Mouse (Mus musculus) thymus, adult 2 months (tissue): ENCODE measurements at regions not wholly inside any gene's neighbourhood (a gene's known extent, or its start where the extent isn't known, plus 50 kb on each side); places are given as distances from the start of the nearest gene placed in this dataset.

Experiments used
- DNase-seq: peaks from one replicate; pipeline ENCODE4 v3.0.0; 2021
- H3K27ac ChIP-seq: fragments of 200-500 bp; 2 replicates; pipeline ENCODE4 v1.5.1; 2012; ENCODE audit warnings: low read length, control low read depth; ENCODE audit not compliant: control insufficient read depth, insufficient read depth
- H3K27me3 ChIP-seq: fragments of 200-500 bp; 2 replicates; pipeline ENCODE4 v1.6.1; 2012; ENCODE audit warnings: mild to moderate bottlenecking, low read length, moderate library complexity, mixed read lengths; ENCODE audit not compliant: control insufficient read depth, insufficient read depth
- H3K36me3 ChIP-seq: fragments of 200-500 bp; 2 replicates; pipeline ENCODE4 v1.6.1; 2012; ENCODE audit warnings: mild to moderate bottlenecking, low read length, moderate library complexity; ENCODE audit not compliant: control insufficient read depth, insufficient read depth
- H3K4me1 ChIP-seq: fragments of 200-500 bp; replicated peaks from 2 replicates; pipeline ENCODE4 v1.6.1; 2012; ENCODE audit warnings: low read length; ENCODE audit not compliant: control insufficient read depth, insufficient read depth
- H3K4me3 ChIP-seq: fragments of 200-500 bp; 2 replicates; pipeline ENCODE4 v1.5.1; 2012; ENCODE audit warnings: mild to moderate bottlenecking, low read length, control low read depth, moderate library complexity; ENCODE audit not compliant: control insufficient read depth, insufficient read depth
- CTCF ChIP-seq: fragments of 200-500 bp; IDR thresholded peaks from 2 replicates; pipeline ENCODE4 v1.5.1; 2012; ENCODE audit warnings: mild to moderate bottlenecking, control low read depth, low read length, moderate library complexity, borderline replicate concordance; ENCODE audit not compliant: control insufficient read depth, poor library complexity, insufficient read depth; ENCODE audit errors: extremely low read depth
- POLR2A ChIP-seq: fragments of 200-500 bp; IDR thresholded peaks from 2 replicates; pipeline ENCODE4 v1.6.1; 2012; ENCODE audit warnings: mild to moderate bottlenecking, low read length, control low read depth, moderate library complexity; ENCODE audit not compliant: control insufficient read depth, poor library complexity, insufficient read depth; ENCODE audit errors: extremely low read depth
- WGBS: fragments of 180-500 bp; shearing (Covaris S2); methylation state at CpG from one replicate; pipeline ENCODE4 v1.1.7; 2018; 5-methylcytosine and 5-hydroxymethylcytosine counted together

DNA sequence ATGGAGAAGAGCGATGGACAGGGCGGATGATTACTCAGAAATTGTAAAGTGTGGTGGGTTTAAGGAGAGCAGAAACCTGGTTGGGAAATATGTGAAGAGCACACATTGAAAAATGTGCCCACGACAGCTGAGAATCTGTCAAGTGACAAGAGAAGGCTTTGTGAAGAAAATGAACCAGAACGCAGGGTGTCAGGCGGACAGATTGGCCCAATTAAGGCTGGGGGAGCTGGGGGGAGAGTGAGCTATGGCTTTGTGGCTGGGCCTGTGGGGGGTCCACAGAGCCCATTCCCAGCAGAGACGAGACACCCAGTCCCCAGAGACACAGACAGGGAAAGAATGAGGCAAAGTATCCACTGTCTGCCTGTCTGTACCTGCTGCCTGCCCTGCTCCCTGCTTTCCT is 153.3 kb downstream of the Shq1 start:
- H3K27me3 ChIP-seq: no peaks in the 10 kb centered on the region
- no peaks in the 10 kb centered on the region for H3K4me1 ChIP-seq
- no peak for DNase-seq
- TF ChIP-seq POLR2A (no peak), CTCF (no peak)
- WGBS: 96% methylated on average over 6 of the region's 6 CpGs
- no peaks in the 10 kb centered on the region for H3K36me3 ChIP-seq
- H3K27ac ChIP-seq: no peak overlapping the region
- H3K4me3 ChIP-seq: no peak overlapping the region

DNA sequence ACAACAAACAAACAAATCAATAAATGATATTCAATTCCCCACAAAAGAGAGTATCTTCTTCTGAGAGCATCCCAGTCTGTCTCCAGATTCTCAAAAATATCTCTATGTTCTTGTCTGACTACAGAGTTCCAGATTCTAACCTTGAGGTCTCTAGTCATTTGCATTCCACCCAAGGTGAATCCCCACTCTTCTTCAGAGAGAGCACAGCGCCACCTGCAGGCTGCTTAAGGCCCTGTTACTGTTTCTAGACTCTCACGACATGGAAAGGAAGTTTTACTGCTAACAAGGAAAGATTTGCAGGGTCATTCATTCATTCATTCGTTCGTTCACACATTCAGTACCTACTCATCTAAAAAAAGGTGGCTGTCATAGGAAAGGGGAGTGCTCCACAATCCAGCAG is 158.3 kb downstream of the Shq1 start:
- H3K4me3 ChIP-seq: no peak overlapping the region
- no peak overlapping the region for H3K27ac ChIP-seq
- DNase-seq: peak; percentile 44
- 65% methylated on average over 4 of the region's 4 CpGs for WGBS
- H3K27me3 ChIP-seq: no peaks in the 10 kb centered on the region
- no peaks in the 10 kb centered on the region for H3K4me1 ChIP-seq
- TF ChIP-seq CTCF: no peak
- no peak for TF ChIP-seq POLR2A
- H3K36me3 ChIP-seq: no peaks in the 10 kb centered on the region

DNA sequence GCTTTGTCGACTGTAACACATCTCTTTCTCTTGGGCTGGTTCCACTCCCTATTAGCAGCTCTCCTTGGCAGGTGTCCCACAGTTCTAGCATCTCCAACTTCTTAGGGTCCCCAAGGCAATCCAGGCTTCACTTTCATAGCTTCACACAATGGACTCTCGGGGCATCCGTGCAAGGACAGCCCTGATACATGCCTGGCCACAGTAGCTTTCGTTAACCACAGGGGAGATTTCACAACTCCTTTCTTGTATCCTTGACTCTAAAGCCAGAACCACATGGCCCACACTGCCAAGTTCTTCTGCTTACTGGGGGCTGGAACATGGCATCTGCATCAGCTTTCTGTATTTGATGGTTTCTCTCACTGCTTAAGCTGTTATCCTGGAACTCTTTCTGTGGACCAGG is 160.3 kb downstream of the Shq1 start:
- TF ChIP-seq CTCF: no peak
- no peak for TF ChIP-seq POLR2A
- no peaks in the 10 kb centered on the region for H3K36me3 ChIP-seq
- H3K27ac ChIP-seq: no peak overlapping the region
- H3K4me3 ChIP-seq: no peak overlapping the region
- DNase-seq: no peak
- no peaks in the 10 kb centered on the region for H3K4me1 ChIP-seq
- 73% methylated on average over 4 of the region's 4 CpGs for WGBS
- H3K27me3 ChIP-seq: no peaks in the 10 kb centered on the region

DNA sequence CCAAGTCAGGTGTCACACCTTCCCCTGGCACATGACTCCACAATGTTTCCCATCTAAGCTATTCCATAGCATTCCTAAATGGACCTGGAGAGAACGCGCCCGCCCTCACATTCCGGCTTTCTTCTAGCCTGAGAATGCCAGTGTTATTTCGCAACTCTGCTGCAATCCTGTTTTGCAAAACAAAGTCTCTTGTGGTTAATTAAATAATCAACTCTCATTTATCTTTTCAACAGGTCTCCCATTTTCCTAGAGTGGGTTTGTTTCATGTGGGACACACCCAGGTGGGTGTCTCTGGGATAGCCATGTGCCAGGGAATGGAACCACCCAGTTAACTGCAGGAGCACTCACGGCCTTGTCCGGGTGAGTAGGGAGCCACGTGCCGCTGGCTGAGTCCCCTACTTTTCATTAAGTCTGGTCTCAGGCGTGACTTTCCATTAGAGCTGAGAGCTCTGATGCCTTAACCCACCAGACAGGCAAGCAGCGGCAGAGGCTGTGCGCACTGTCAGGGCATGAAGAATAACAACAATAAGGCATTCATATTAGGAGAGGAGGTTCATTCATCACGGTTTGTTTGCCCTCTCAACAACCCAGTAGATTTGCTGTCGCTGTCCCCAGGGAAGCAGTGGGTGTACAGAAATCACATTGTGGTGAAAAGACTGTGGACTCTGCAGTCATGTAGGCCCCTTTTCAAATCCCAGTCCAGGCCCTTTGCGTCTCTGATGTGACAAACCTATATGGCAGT is 165.3 kb downstream of the Shq1 start:
- WGBS: 96% methylated on average over 15 of the region's 15 CpGs
- no peak overlapping the region for H3K27ac ChIP-seq
- no peak overlapping the region for H3K4me3 ChIP-seq
- no peaks in the 10 kb centered on the region for H3K4me1 ChIP-seq
- TF ChIP-seq POLR2A: no peak
- no peak for TF ChIP-seq CTCF
- H3K27me3 ChIP-seq: no peaks in the 10 kb centered on the region
- no peaks in the 10 kb centered on the region for H3K36me3 ChIP-seq
- no peak for DNase-seq

DNA sequence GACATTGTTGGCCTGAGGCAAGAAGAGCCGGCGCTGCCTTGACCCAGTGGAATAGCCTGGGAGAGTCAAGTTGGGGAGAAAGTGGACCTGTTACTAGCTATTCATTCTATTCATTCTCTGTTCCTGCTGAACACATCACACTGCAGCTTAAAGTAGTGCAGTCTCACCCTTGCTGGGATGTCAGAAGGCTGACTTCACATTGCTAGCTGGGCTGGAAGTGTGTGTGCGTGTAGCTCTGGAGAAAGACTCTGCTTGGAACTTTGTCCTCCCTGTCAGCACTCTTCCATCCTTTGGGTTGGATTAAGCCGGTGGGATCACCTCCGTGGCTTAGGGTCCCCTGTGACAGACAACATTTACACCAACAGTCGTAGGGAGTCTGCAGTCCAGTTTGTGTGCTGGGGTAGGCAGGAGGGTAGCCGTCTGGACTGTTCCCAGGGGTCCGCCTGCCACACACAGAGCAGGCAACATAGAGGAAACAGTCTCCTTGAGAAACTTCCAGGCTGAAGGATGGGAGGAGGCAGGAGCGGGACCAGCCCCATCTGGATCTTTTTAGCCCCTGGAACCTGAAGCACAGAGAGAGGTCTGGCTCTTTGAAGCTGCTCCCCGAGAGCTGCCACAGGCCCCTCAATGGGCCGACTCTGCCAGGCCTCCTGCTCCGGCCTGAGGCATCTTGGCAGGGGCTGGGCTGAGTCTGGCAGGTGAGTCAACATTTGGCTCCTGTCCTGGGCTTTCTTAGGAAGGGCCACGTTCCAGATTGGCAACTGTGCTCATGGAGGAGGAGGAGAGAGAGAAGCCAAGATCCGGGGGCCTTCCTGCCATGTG is 167.8 kb downstream of the Shq1 start:
- Histone ChIP-seq H3K36me3 (no peaks in the 10 kb centered on the region), H3K27ac (no peak overlapping the region), H3K4me3 (no peak overlapping the region), H3K27me3 (no peaks in the 10 kb centered on the region), H3K4me1 (no peaks in the 10 kb centered on the region)
- 91% methylated on average over 14 of the region's 14 CpGs for WGBS
- DNase-seq: no peak
- TF ChIP-seq POLR2A: no peak
- no peak for TF ChIP-seq CTCF

DNA sequence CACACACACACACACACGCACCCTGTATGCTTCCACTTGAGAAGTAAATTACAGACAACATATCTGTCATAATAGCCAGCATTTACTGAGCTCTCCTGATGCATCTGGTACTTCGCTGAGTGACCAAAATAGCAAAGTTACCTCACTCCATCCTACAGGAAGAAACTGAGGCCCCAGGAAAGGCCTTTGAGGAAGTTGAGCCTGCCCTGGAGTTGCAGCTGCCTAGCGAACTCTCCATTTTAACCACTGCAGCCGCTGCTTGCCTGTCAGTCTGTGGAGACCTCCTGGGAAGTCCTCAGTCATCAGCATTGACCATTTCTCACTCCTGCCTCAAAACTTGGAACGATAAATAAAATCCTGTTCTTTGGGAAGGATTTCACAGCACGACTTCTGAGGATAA is 168.8 kb downstream of the Shq1 start:
- no peak for DNase-seq
- no peaks in the 10 kb centered on the region for H3K4me1 ChIP-seq
- H3K27ac ChIP-seq: no peak overlapping the region
- H3K36me3 ChIP-seq: no peaks in the 10 kb centered on the region
- H3K27me3 ChIP-seq: no peaks in the 10 kb centered on the region
- no peak overlapping the region for H3K4me3 ChIP-seq
- 49% methylated on average over 6 of the region's 6 CpGs for WGBS
- no peak for TF ChIP-seq CTCF
- no peak for TF ChIP-seq POLR2A

DNA sequence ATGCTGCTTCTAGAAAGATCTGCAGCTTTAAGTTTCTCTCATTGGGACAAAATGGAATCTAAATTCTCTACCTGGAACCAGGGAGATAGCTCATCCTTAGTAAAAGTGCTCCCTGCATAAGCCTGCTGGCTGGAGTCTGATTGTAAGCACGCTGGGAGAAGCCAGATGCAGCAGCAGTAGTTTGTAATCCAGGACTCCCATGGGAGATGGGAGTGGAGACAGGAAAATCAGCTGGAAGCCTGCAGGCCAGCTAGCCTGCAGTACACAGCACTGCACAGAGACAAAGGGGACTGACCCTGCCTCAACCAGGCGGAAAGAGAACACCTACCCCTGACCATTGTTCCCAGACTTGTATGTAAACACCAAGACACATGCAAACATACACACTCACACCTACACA is 170.2 kb downstream of the Shq1 start:
- 93% methylated on average over 2 of the region's 2 CpGs for WGBS
- H3K27me3 ChIP-seq: no peaks in the 10 kb centered on the region
- H3K27ac ChIP-seq: no peak overlapping the region
- no peaks in the 10 kb centered on the region for H3K4me1 ChIP-seq
- TF ChIP-seq CTCF (no peak), POLR2A (no peak)
- H3K4me3 ChIP-seq: no peak overlapping the region
- H3K36me3 ChIP-seq: no peaks in the 10 kb centered on the region
- DNase-seq: no peak
